Mouse (Mus musculus): ENCODE data around the gene Prr29.
A peak's percentile ranks its signal among the peaks of the same experiment; 100 is the strongest.

Gene Prr29

GRCm38 (mm10) chr11:106410507-106410906, 45.2 kb downstream of the Prr29 start:
- DNase-seq: no peak

- no peak for DNase-seq
Observed at GRCm38 (mm10) chr11:106411157-106411556, 45.9 kb downstream of the Prr29 start.

GRCm38 (mm10) chr11:106412641-106413360, 47.5 kb downstream of the Prr29 start:
- no peak for DNase-seq

- DNase-seq: no peak
Observed at GRCm38 (mm10) chr11:106416331-106416730, 51.1 kb downstream of the Prr29 start.

GRCm38 (mm10) chr11:106417860-106418259, 52.6 kb downstream of the Prr29 start:
- no peak for DNase-seq

GRCm38 (mm10) chr11:106418622-106419196, 53.4 kb downstream of the Prr29 start:
- peak; percentile 90 for DNase-seq

GRCm38 (mm10) chr11:106419262-106420102, 54.2 kb downstream of the Prr29 start:
- no peak for DNase-seq

GRCm38 (mm10) chr11:106425201-106425600, 59.9 kb downstream of the Prr29 start:
- no peak for DNase-seq

GRCm38 (mm10) chr11:106426447-106426846, 61.2 kb downstream of the Prr29 start:
- no peak for DNase-seq
